Mouse (Mus musculus) stomach, embryonic 16.5 days (tissue): ENCODE data around the gene Ubr4. TPM values are rescaled to one million over a fixed set of nuclear protein-coding genes. Genes with fewer than 3 reads are reported as not detected.

Experiments
- ATAC-seq: fragments of 200-750 bp; cut with Nextera tagmentation; 2 replicates; pipeline ENCODE4 v1.8.0; 2017; ENCODE audit warnings: moderate number of reproducible peaks, moderate TSS enrichment; ENCODE audit not compliant: insufficient read depth, low FRiP score
- H3K27ac ChIP-seq: fragments of 300-500 bp; sonication (generic); 2 replicates; pipeline ENCODE4 v1.5.1; 2014; ENCODE audit warnings: low read length
- H3K27me3 ChIP-seq: fragments of 300-500 bp; sonication (generic); 2 replicates; pipeline ENCODE4 v1.6.1; 2014; ENCODE audit warnings: low read length, control low read depth, mixed read lengths; ENCODE audit not compliant: control insufficient read depth, insufficient read depth
- H3K36me3 ChIP-seq: fragments of 300-500 bp; sonication (generic); 2 replicates; pipeline ENCODE4 v1.6.1; 2014; ENCODE audit warnings: low read length; ENCODE audit not compliant: control insufficient read depth, insufficient read depth
- H3K4me1 ChIP-seq: fragments of 300-500 bp; sonication (generic); 2 replicates; pipeline ENCODE4 v1.6.1; 2014; ENCODE audit warnings: low read length, control low read depth, mixed read lengths; ENCODE audit not compliant: control insufficient read depth, insufficient read depth
- H3K4me2 ChIP-seq: fragments of 300-500 bp; sonication (generic); 2 replicates; pipeline ENCODE4 v1.6.1; 2014; ENCODE audit warnings: low read depth, low read length, mixed read lengths
- H3K4me3 ChIP-seq: fragments of 300-500 bp; sonication (generic); replicated peaks from 2 replicates; pipeline ENCODE4 v1.5.1; 2014; ENCODE audit warnings: mild to moderate bottlenecking, low read length
- H3K9ac ChIP-seq: fragments of 300-500 bp; sonication (generic); 2 replicates; pipeline ENCODE4 v1.6.1; 2014; ENCODE audit warnings: low read length
- H3K9me3 ChIP-seq: fragments of 300-500 bp; sonication (generic); replicated peaks from 2 replicates; pipeline ENCODE4 v1.6.1; 2016; ENCODE audit warnings: low read length, control low read depth; ENCODE audit not compliant: control insufficient read depth
- WGBS: fragments of 180-500 bp; shearing (Covaris S2); extraction: QIAGEN DNeasy Blood & Tissue Kit; methylation state at CpG from one replicate; pipeline ENCODE4 v1.1.7; 2014; 5-methylcytosine and 5-hydroxymethylcytosine counted together
- polyA plus RNA-seq: library from polyadenylated mRNA; unstranded; fragments of >200 nt; fragmentation: Nextera tagmentation; extraction: Ambion mirVana; gene quantifications from 2 replicates; pipeline ENCODE4 v1.2.1, GENCODE M21; 2015

Ubr4 gene
- polyA plus RNA-seq, 1 experiment from 2014 or later: 59.9 TPM

DNA sequence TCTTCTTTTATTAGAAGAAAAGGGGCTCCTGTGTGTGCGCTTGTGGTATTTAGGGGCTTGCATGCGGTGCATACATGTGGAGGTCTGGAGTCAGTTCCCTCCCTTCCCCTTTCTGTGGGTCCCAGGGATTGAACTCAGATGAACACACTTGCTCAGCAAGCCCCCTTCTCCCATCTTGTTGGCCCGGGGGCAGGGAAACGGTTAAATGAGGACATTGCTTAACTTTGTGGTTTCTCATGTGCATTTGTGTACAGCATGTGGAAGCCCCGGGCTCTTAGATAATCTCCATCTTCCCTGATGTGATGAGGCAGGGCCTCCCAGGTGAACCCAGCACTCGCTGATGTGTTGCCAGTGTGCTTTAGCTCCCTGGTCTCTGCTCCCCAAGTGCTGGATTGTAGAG lies 101.9 kb downstream of the Ubr4 start:
- H3K4me2 ChIP-seq: no peak overlapping the region
- peaks cover 32% of the 10 kb centered on the region for H3K36me3 ChIP-seq
- H3K9ac ChIP-seq: no peak overlapping the region
- H3K27me3 ChIP-seq: no peaks in the 10 kb centered on the region
- H3K4me3 ChIP-seq: no peak overlapping the region
- H3K9me3 ChIP-seq: no peaks in the 10 kb centered on the region
- no peak for ATAC-seq
- no peak overlapping the region for H3K27ac ChIP-seq
- no peaks in the 10 kb centered on the region for H3K4me1 ChIP-seq
- 87% methylated on average over 6 of the region's 6 CpGs for WGBS

DNA sequence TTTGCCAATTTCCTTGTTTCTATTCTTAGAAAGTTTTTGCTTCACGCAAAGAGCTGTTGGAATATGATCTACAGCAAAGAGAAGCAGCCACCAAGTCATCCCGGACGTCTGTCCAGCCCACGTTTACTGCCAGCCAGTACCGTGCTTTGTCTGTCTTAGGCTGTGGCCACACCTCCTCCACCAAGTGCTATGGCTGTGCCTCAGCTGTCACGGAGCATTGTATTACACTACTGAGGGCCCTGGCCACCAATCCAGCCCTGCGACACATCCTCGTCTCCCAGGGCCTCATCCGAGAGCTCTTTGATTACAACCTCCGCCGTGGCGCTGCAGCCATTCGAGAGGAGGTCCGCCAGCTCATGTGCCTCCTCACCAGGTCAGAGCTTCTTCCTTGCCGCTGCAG lies 107.6 kb downstream of the Ubr4 start:
- WGBS: 90% methylated on average over 15 of the region's 15 CpGs
- no peak overlapping the region for H3K4me3 ChIP-seq
- no peaks in the 10 kb centered on the region for H3K9me3 ChIP-seq
- H3K27me3 ChIP-seq: no peaks in the 10 kb centered on the region
- H3K9ac ChIP-seq: no peak overlapping the region
- H3K36me3 ChIP-seq: peaks cover 43% of the 10 kb centered on the region
- no peak for ATAC-seq
- H3K4me2 ChIP-seq: no peak overlapping the region
- no peak overlapping the region for H3K27ac ChIP-seq
- no peaks in the 10 kb centered on the region for H3K4me1 ChIP-seq

GRCm38 (mm10) chr4:139464163-139464562 lies 111.8 kb downstream of the Ubr4 start:
- 89% methylated on average over 12 of the region's 12 CpGs for WGBS
- Histone ChIP-seq H3K9ac (no peak overlapping the region), H3K27ac (no peak overlapping the region), H3K4me2 (no peak overlapping the region), H3K36me3 (peaks cover 37% of the 10 kb centered on the region), H3K4me1 (no peaks in the 10 kb centered on the region), H3K4me3 (no peak overlapping the region), H3K9me3 (no peaks in the 10 kb centered on the region), H3K27me3 (no peaks in the 10 kb centered on the region)
- no peak for ATAC-seq

GRCm38 (mm10) chr4:139466541-139466940 lies 114.1 kb downstream of the Ubr4 start:
- H3K4me1 ChIP-seq: no peaks in the 10 kb centered on the region
- H3K36me3 ChIP-seq: peaks cover 49% of the 10 kb centered on the region
- no peak overlapping the region for H3K4me3 ChIP-seq
- no peak for ATAC-seq
- no peak overlapping the region for H3K27ac ChIP-seq
- no peaks in the 10 kb centered on the region for H3K27me3 ChIP-seq
- H3K4me2 ChIP-seq: no peak overlapping the region
- 84% methylated on average over 6 of the region's 6 CpGs for whole genome bisulfite sequencing
- no peaks in the 10 kb centered on the region for H3K9me3 ChIP-seq
- H3K9ac ChIP-seq: no peak overlapping the region

DNA sequence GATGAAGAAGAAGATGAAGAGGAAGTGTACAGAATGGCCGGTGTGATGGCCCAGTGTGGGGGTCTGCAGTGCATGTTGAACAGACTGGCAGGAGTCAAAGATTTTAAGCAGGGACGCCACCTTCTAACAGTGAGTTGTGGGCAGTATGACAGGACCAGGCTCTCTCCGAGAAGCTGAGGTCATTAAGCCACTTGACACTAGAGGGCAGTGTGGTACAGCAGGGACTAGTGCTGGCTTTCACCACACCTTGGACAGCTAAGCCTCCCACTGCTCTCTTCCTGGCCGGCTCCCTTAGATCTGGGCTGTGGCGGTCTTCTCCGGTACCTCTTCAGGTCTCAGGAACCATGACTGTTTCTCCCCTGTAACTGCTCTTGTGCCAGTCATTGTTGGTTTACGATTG lies 117.8 kb downstream of the Ubr4 start:
- Histone ChIP-seq H3K27me3 (no peaks in the 10 kb centered on the region), H3K4me2 (no peak overlapping the region), H3K4me1 (no peaks in the 10 kb centered on the region), H3K9ac (no peak overlapping the region), H3K9me3 (no peaks in the 10 kb centered on the region), H3K4me3 (no peak overlapping the region), H3K27ac (no peak overlapping the region), H3K36me3 (peaks cover 44% of the 10 kb centered on the region)
- peak; percentile 69; the same call in 1 of the 2 replicates for ATAC-seq
- 42% methylated on average over 7 of the region's 7 CpGs for WGBS

DNA sequence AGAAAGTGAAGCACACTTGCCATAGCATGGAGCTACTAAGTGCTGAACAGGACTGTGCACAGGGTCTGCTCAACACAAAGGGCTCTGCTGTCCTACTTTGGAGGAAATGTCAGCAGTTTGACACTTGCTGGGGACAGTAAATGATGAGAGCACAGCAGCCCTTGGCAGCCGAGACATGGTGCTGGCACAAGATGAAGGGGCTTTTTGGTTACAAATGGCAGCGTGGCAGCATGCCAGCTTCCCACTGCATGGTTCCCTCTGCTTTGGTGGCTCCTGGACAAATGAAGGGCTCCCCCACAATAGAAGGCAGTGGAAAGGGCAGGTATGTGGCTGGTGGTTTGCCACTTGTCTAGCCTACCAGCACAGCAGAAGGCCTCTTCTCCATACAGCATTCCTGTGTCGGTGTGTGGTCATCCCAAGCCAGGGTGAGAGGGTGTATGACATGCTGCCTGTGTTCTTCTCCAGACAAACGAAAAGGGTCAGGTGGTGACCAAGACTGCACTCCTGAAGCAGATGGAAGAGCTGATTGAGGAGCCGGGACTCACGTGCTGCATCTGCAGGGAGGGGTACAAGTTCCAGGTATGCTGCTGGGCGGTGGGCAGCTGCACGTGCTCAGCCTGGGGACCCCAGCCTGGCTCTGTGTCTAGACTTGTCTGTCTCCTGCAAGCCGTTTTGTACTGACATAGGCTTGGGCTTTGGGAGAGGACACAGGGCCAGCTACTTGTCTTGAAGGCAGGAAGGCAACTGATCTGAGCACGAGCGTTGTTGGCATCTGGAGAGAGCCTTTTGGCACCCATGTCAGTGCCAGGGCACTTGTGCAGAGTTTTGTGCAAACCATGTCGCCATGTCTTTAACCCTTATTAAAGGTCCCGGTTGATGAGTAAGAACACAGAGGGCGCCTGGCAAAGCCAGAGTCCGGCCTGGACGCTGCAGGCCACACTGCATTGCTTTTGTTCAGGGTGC lies 124.5 kb downstream of the Ubr4 start:
- 91% methylated on average over 16 of the region's 16 CpGs for WGBS
- no peak for ATAC-seq

GRCm38 (mm10) chr4:139477983-139478382 lies 125.6 kb downstream of the Ubr4 start:
- no peak overlapping the region for H3K4me3 ChIP-seq

More for the DNA sequence above, 124.5 kb downstream of the Ubr4 start:
- no peak overlapping the region for H3K4me2 ChIP-seq
- no peak overlapping the region for H3K9ac ChIP-seq
- no peaks in the 10 kb centered on the region for H3K9me3 ChIP-seq
- H3K36me3 ChIP-seq: peaks cover 39% of the 10 kb centered on the region
- no peaks in the 10 kb centered on the region for H3K4me1 ChIP-seq
- H3K4me3 ChIP-seq: no peak overlapping the region
- no peak overlapping the region for H3K27ac ChIP-seq
- H3K27me3 ChIP-seq: no peaks in the 10 kb centered on the region

DNA sequence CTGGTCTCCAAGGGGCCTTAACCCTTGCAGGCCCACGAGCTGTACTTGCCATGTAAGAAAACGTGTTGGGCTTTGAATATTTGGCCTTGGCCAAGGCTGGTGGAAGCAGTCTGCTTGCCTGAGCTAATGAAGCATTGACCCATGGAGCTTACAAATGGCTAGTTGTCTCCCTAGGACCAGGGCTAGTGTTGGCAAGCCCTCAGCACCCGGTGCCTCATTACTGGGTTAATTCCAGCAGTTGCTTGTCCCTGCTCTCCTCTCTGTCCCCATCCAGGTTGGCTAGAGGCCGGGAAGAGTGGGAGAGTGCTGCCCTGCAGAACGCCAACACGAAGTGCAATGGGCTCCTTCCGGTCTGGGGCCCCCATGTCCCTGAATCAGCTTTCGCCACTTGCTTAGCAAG lies 126.8 kb downstream of the Ubr4 start:
- Histone ChIP-seq H3K4me3 (no peak overlapping the region), H3K36me3 (peaks cover 42% of the 10 kb centered on the region), H3K9me3 (no peaks in the 10 kb centered on the region), H3K4me1 (no peaks in the 10 kb centered on the region), H3K27me3 (no peaks in the 10 kb centered on the region), H3K4me2 (no peak overlapping the region), H3K9ac (no peak overlapping the region), H3K27ac (no peak overlapping the region)
- WGBS: 90% methylated on average over 8 of the region's 8 CpGs
- no peak for ATAC-seq

More at GRCm38 (mm10) chr4:139477983-139478382, 125.6 kb downstream of the Ubr4 start:
- Histone ChIP-seq H3K27ac (no peak overlapping the region), H3K4me2 (no peak overlapping the region), H3K9me3 (no peaks in the 10 kb centered on the region), H3K36me3 (peaks cover 41% of the 10 kb centered on the region), H3K9ac (no peak overlapping the region), H3K27me3 (no peaks in the 10 kb centered on the region), H3K4me1 (no peaks in the 10 kb centered on the region)
- 87% methylated on average over 2 of the region's 2 CpGs for WGBS
- no peak for ATAC-seq

- no peaks in the 10 kb centered on the region for H3K4me1 ChIP-seq
- peaks cover 29% of the 10 kb centered on the region for H3K36me3 ChIP-seq
- H3K9me3 ChIP-seq: no peaks in the 10 kb centered on the region
- peak; percentile 65; the same call in 1 of the 2 replicates for ATAC-seq
- WGBS: 50% methylated on average over 1 of the region's 1 CpGs
- peak overlapping the region; percentile 9; the same call in 1 of the 2 replicates for H3K27ac ChIP-seq
- no peak overlapping the region for H3K9ac ChIP-seq
- H3K27me3 ChIP-seq: no peaks in the 10 kb centered on the region
- no peak overlapping the region for H3K4me3 ChIP-seq
- no peak overlapping the region for H3K4me2 ChIP-seq
Measured at GRCm38 (mm10) chr4:139481400-139481799, 129.0 kb downstream of the Ubr4 start.
